Mouse (Mus musculus) intestine, embryonic 16.5 days (tissue): ENCODE results near the gene Bpifb1. TPM values are rescaled to one million over a fixed set of nuclear protein-coding genes. Genes with fewer than 3 reads are reported as not detected.

Experiments
- ATAC-seq: fragments of 200-750 bp; cut with Nextera tagmentation; 2 replicates; pipeline ENCODE4 v1.8.0; 2017; ENCODE audit warnings: moderate TSS enrichment, moderate library complexity
- H3K27ac ChIP-seq: fragments of 300-500 bp; sonication (generic); 2 replicates; pipeline ENCODE4 v1.5.1; 2014; ENCODE audit warnings: mild to moderate bottlenecking, low read length
- H3K27me3 ChIP-seq: fragments of 300-500 bp; sonication (generic); replicated peaks from 2 replicates; pipeline ENCODE4 v1.6.1; 2014; ENCODE audit warnings: low read length, control low read depth, mixed read lengths; ENCODE audit not compliant: control insufficient read depth, insufficient read depth
- H3K36me3 ChIP-seq: fragments of 300-500 bp; sonication (generic); 2 replicates; pipeline ENCODE4 v1.6.1; 2014; ENCODE audit warnings: low read length, control low read depth; ENCODE audit not compliant: control insufficient read depth, insufficient read depth
- H3K4me1 ChIP-seq: fragments of 300-500 bp; sonication (generic); 2 replicates; pipeline ENCODE4 v1.6.1; 2014; ENCODE audit warnings: low read length, control low read depth, mixed read lengths; ENCODE audit not compliant: control insufficient read depth, insufficient read depth
- H3K4me2 ChIP-seq: fragments of 300-500 bp; sonication (generic); 2 replicates; pipeline ENCODE4 v1.6.1; 2014; ENCODE audit warnings: low read depth, low read length, control low read depth
- H3K4me3 ChIP-seq: fragments of 300-500 bp; sonication (generic); 2 replicates; pipeline ENCODE4 v1.5.1; 2014; ENCODE audit warnings: mild to moderate bottlenecking, low read length
- H3K9ac ChIP-seq: fragments of 300-500 bp; sonication (generic); 2 replicates; pipeline ENCODE4 v1.6.1; 2014; ENCODE audit warnings: low read depth, low read length
- H3K9me3 ChIP-seq: fragments of 300-500 bp; sonication (generic); 2 replicates; pipeline ENCODE4 v1.6.1; 2016; ENCODE audit warnings: low read length, control low read depth; ENCODE audit not compliant: control insufficient read depth
- whole genome bisulfite sequencing: fragments of 180-500 bp; shearing (Covaris S2); extraction: QIAGEN DNeasy Blood & Tissue Kit; methylation state at CpG from one replicate; pipeline ENCODE4 v1.1.7; 2014; 5-methylcytosine and 5-hydroxymethylcytosine counted together
- polyA plus RNA-seq: library from polyadenylated mRNA; unstranded; fragments of >200 nt; fragmentation: Nextera tagmentation; extraction: Ambion mirVana; gene quantifications from 2 replicates; pipeline ENCODE4 v1.2.1, GENCODE M21; 2015

The Bpifb1 gene
- polyA plus RNA-seq: 0.10 TPM in 1 of 2 replicates, not detected in the other

DNA sequence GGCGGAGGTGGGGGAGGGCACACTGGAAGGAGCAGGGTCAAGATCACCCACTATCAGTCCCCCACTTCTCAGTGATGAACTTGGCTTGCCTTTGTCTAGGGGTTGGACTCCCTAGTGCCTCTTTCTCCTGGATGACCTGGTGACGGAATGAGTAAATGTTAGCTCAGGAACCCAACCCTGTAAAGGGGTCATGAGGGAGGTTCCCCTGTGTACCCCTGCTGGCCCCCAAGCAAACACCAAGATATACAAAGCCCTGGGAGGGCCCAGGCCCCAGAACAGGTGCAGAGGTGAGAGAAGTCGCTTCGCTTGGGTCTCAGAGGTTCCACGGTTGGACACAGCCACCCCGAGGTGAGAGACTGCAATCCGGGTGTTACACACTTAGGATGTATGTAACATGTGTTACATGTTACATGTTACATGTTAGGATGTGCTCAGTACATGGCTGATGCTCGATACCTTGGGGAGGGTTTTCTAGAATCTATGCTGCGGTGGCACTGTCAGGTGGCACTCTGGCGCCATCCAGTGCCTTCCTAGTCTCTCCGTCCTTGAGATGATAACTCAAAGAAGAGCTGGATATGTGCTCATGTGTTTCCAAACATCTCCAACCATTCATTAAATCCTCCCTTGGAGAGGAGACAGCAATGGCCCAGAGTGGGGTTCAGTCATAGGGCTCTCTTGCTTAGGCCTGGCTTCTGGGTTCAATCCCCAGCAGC lies at the start of gene Bpifb1:
Gene Bpifb1 (plus strand): TSS at position 273 of the 713 bp plus-strand sequence.
- Histone ChIP-seq H3K4me3 (no peak within 1 kb of the TSS), H3K27ac (no peak within 1 kb of the TSS), H3K9me3 (no peaks in the 10 kb centered on the region), H3K27me3 (no peaks in the 10 kb centered on the region), H3K4me1 (no peaks in the 10 kb centered on the region), H3K9ac (no peak within 1 kb of the TSS), H3K36me3 (no peaks in the 10 kb centered on the region), H3K4me2 (no peak within 1 kb of the TSS)
- no peak for ATAC-seq
- 80% methylated on average over 11 of the region's 11 CpGs for WGBS

DNA sequence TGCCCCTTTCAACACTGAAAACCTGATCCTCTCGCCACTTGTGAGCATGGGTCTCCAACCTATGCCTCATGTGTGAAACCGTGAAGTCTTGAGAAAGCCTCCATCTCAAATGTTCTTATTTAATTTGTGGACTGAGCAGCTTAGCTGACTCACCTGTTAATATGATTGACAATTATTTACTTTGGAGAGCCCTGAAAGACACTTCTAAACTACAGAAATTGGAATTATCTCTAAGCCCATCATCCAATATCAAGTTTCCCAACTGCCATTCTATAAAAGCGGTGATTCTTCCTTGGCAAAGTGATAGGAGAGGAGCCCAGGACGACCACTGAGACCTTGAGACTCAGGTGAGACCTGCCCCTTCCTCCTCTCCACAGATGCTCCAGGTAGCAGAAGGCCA lies 48.0 kb upstream of the Bpifb1 start, which contains the start of gene Bpifa1:
Gene Bpifa1 (plus strand): TSS at position 301 of the 400 bp plus-strand sequence.
- Histone ChIP-seq H3K4me3 (no peak within 1 kb of the TSS), H3K4me1 (no peaks in the 10 kb centered on the region), H3K9ac (no peak within 1 kb of the TSS), H3K9me3 (no peaks in the 10 kb centered on the region), H3K27me3 (no peaks in the 10 kb centered on the region), H3K27ac (no peak within 1 kb of the TSS), H3K4me2 (no peak within 1 kb of the TSS), H3K36me3 (no peaks in the 10 kb centered on the region)
- WGBS: 83% methylated on average over 4 of the region's 4 CpGs
- ATAC-seq: no peak

DNA sequence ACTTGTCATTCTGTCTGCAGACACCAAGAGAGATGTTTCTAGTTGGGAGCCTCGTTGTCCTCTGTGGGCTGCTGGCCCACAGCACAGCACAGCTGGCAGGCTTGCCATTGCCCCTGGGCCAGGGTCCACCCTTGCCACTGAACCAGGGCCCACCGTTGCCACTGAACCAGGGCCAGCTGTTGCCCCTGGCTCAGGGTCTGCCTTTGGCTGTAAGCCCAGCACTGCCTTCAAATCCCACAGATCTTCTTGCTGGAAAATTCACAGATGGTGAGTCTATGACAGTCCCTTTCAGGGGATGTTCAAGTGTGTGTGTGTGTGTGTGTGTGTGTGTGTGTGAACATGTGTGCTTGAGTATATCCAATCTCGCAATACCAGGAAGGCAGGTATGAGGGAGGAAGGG lies 46.9 kb upstream of the Bpifb1 start:
- H3K27me3 ChIP-seq: no peaks in the 10 kb centered on the region
- WGBS: 68% methylated on average over 3 of the region's 3 CpGs

DNA sequence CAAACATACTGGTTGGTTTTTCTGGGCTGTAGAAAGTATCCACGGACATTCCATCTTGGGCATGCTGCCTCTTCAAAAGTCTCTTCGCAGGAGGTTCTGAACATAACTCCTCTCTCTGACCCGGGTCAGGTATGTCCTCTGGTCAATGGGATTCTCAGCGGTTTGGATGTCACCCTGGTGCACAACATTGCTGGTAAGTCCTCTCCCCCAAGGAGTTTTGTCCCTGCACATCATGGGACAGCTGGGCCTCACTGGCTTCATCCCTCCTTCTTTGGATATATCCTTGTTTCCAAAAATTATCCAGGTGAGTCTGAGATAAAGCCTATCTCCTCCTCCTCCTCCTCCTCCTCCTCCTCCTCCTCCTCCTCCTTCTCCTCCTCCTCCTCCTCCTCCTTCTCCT lies 43.1 kb upstream of the Bpifb1 start:
- Histone ChIP-seq H3K4me2 (no peak overlapping the region), H3K9me3 (no peaks in the 10 kb centered on the region), H3K36me3 (no peaks in the 10 kb centered on the region), H3K4me1 (no peaks in the 10 kb centered on the region), H3K9ac (no peak overlapping the region), H3K27me3 (no peaks in the 10 kb centered on the region), H3K4me3 (no peak overlapping the region), H3K27ac (no peak overlapping the region)
- ATAC-seq: no peak
- 83% methylated on average over 4 of the region's 4 CpGs for WGBS

More for the DNA sequence above, 46.9 kb upstream of the Bpifb1 start:
- no peaks in the 10 kb centered on the region for H3K36me3 ChIP-seq
- no peak overlapping the region for H3K27ac ChIP-seq
- no peak for ATAC-seq
- no peak overlapping the region for H3K9ac ChIP-seq
- no peaks in the 10 kb centered on the region for H3K9me3 ChIP-seq
- H3K4me1 ChIP-seq: no peaks in the 10 kb centered on the region
- no peak overlapping the region for H3K4me3 ChIP-seq
- H3K4me2 ChIP-seq: no peak overlapping the region

DNA sequence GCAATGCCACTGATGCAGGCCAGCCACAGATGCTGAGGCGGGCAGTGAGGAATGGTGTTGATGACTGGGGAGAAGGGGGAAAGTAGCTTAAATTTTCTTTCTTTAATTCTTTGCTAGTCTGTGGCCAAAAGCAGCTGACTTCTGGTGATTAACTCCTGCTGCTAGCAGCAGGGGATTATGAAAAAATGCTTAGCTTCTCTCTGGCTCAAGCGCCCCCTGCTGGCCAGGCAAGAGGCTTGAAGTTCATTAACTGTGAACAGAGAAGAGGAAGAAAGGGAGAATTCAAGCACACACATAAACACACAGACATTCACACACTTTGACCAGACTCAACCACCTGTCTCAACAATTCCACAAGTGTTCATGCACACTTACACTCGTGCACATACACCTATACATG lies 32.2 kb upstream of the Bpifb1 start:
- H3K4me3 ChIP-seq: no peak overlapping the region
- no peak overlapping the region for H3K4me2 ChIP-seq
- H3K27me3 ChIP-seq: no peaks in the 10 kb centered on the region
- no peaks in the 10 kb centered on the region for H3K4me1 ChIP-seq
- no peak for ATAC-seq
- 32% methylated on average over 3 of the region's 3 CpGs for WGBS
- H3K9me3 ChIP-seq: no peaks in the 10 kb centered on the region
- no peak overlapping the region for H3K9ac ChIP-seq
- no peak overlapping the region for H3K27ac ChIP-seq
- H3K36me3 ChIP-seq: no peaks in the 10 kb centered on the region

DNA sequence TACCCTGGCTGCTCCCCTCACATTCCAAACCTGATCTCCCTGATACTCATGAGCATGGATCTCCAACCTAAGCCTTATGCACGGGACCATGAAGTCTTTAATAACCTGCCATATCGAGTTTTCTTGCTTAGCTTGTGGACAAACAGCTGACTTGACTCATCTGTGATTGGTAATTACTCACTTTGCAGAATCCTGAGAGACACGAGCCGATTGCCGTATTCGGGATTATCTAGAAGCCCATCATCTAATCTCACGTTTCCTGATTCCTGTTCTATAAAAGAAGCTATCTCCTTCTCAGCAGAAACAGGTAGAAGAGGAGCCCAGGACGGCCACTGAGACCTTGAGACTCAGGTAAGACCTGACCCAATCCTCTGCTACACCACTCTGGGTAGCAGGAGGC lies 28.3 kb upstream of the Bpifb1 start, which contains the start of gene Bpifa5:
Gene Bpifa5 (plus strand): TSS at position 301 of the 400 bp plus-strand sequence.
- no peaks in the 10 kb centered on the region for H3K27me3 ChIP-seq
- no peak for ATAC-seq
- H3K27ac ChIP-seq: no peak within 1 kb of the TSS
- no peaks in the 10 kb centered on the region for H3K36me3 ChIP-seq
- H3K4me3 ChIP-seq: no peak within 1 kb of the TSS
- no peak within 1 kb of the TSS for H3K4me2 ChIP-seq
- no peaks in the 10 kb centered on the region for H3K9me3 ChIP-seq
- WGBS: 76% methylated on average over 8 of the region's 8 CpGs
- H3K9ac ChIP-seq: no peak within 1 kb of the TSS
- no peaks in the 10 kb centered on the region for H3K4me1 ChIP-seq

DNA sequence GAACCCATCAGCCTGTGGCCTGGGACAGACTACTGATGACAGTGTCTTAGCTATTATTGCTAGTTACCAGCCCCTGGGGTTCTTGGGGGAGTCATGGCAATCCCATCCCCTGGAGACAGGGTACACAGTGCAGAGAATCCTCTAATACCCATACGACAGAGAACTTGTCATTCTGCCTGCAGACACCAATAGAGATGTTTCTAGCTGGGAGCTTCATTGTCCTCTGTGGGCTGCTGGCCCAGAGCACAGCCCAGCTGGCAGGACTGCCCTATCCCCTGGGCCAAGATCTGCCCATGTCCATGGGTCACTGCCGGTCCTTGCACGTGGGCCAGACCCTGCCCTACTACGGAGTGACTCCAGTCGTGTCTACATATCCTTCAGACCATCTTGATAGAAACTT lies 27.3 kb upstream of the Bpifb1 start:
- Histone ChIP-seq H3K4me3 (no peak overlapping the region), H3K4me2 (no peak overlapping the region), H3K27me3 (no peaks in the 10 kb centered on the region), H3K9me3 (no peaks in the 10 kb centered on the region), H3K36me3 (no peaks in the 10 kb centered on the region), H3K9ac (no peak overlapping the region), H3K27ac (no peak overlapping the region), H3K4me1 (no peaks in the 10 kb centered on the region)
- 88% methylated on average over 5 of the region's 5 CpGs for WGBS
- no peak for ATAC-seq

DNA sequence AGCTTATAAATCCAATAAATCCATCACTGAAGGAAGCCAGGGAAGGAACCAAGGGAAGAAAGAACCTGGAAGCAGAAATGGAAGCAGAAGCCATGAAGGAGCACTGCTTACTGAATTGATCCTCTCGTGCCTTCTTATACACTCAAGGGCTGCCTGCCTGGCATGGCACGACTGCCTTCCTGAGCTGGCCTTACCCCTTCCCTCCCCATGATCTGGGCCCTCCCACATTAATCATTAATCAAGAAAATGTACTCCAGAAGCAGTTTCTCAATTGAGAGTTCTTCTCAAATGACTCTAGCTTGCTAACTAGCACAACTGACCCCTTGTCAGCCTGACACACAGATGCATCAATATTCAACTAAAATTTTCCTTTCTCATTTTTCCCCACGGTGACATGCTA lies 21.4 kb upstream of the Bpifb1 start:
- no peak overlapping the region for H3K4me3 ChIP-seq
- H3K9ac ChIP-seq: no peak overlapping the region
- no peak for ATAC-seq
- no peak overlapping the region for H3K27ac ChIP-seq
- no peaks in the 10 kb centered on the region for H3K9me3 ChIP-seq
- H3K27me3 ChIP-seq: no peaks in the 10 kb centered on the region
- H3K4me1 ChIP-seq: no peaks in the 10 kb centered on the region
- no peaks in the 10 kb centered on the region for H3K36me3 ChIP-seq
- 39% methylated on average over 3 of the region's 3 CpGs for WGBS
- H3K4me2 ChIP-seq: no peak overlapping the region

DNA sequence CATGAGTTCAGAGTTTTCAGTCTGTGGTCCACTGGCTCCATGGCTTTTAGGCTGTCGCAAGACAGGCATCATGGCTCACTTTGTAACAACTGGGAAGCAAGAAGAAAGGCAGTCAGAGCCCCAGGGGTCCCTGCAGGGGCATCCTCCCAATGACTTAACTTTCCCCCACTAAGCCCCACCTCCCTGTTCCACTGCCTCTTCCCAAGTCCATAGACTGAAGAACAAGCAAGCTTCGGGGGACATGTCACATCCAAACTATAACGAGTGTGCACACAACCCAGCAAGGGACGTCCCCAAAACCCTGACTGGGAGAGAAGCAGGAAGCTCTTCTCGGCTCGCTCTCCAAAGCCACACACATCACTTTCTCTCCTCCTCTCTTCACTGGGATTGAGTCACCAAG lies 19.0 kb upstream of the Bpifb1 start:
- Histone ChIP-seq H3K9ac (no peak overlapping the region), H3K4me2 (no peak overlapping the region), H3K36me3 (no peaks in the 10 kb centered on the region), H3K9me3 (no peaks in the 10 kb centered on the region), H3K27ac (no peak overlapping the region), H3K4me1 (no peaks in the 10 kb centered on the region), H3K27me3 (no peaks in the 10 kb centered on the region), H3K4me3 (no peak overlapping the region)
- no peak for ATAC-seq
- WGBS: 73% methylated on average over 6 of the region's 6 CpGs

DNA sequence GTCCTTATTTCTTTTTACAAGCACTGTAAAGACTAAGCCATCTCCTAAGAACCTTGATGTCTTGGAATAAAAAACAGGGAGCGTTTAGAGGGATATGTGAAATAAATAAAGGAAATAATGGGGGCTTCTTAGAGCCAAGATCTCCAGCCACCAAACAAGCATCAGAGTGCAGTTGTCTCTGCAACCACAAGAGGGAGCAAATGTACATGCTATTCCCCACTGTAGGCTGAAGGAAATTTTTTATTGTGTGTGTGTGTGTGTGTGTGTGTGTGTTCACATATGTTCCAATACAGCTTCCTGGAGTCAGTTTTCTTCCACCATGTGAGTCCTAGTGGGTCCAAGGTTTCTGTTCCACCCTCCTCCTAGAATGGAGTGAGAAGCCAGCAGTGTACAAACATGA lies 17.3 kb upstream of the Bpifb1 start:
- Histone ChIP-seq H3K27me3 (no peaks in the 10 kb centered on the region), H3K36me3 (no peaks in the 10 kb centered on the region), H3K4me1 (no peaks in the 10 kb centered on the region), H3K4me3 (no peak overlapping the region), H3K4me2 (no peak overlapping the region), H3K9me3 (no peaks in the 10 kb centered on the region), H3K9ac (no peak overlapping the region), H3K27ac (no peak overlapping the region)
- no peak for ATAC-seq
- WGBS: 54% methylated on average over 1 of the region's 1 CpGs
